Mouse (Mus musculus): ENCODE data around the gene Prrc2a. TPM values are rescaled to one million over a fixed set of nuclear protein-coding genes. Genes with fewer than 3 reads are reported as not detected.

Prrc2a gene
- polyA plus RNA-seq, 1 experiment from 2014 or later: 238 TPM

DNA sequence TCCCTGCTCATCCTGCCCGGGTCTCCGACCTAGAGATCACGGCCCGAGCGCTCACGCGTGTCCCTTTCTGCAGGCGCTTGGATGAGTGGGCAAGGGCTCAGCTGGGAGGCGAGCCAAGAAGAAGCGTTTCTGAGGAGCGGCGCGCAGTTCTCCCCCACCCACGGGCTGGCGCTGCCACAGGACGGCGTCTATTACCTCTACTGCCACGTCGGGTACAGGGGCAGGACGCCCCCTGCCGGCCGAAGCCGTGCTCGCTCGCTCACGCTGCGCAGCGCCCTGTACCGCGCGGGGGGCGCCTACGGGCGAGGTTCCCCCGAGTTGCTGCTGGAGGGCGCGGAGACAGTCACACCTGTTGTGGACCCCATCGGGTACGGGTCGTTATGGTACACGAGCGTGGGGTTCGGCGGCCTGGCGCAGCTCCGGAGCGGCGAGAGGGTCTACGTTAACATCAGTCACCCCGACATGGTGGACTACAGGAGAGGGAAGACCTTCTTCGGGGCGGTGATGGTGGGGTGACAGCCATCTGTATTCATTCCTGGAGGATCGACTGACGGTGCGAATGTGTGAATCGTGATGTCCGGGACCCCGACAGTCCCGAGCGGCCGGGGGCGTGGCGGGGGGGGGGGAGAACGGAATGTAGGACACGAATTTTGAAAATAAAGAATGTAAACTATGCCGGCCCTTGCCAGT is 31.1 kb upstream of the Prrc2a start:
- H3K9ac ChIP-seq: peak overlapping the region; percentile 7
- peaks cover 33% of the 10 kb centered on the region for H3K27me3 ChIP-seq (ENCODE audit: insufficient read depth, low read length)
- H3K36me3 ChIP-seq (ENCODE audit: insufficient read depth): no peaks in the 10 kb centered on the region
- H3K4me3 ChIP-seq (ENCODE audit: low read depth, low read length): peak overlapping the region; percentile 41
- no peaks in the 10 kb centered on the region; the same call in none of the 2 replicates for H3K4me1 ChIP-seq (ENCODE audit: insufficient read depth)
- WGBS: under 1% methylated on average over 66 of the region's 66 CpGs
- H3K4me2 ChIP-seq: peak overlapping the region; percentile 77
- ATAC-seq (ENCODE audit: insufficient read depth) (peak; percentile 84), DNase-seq (peak; percentile 83)
- no peak overlapping the region for H3K27ac ChIP-seq (ENCODE audit: low read depth)
- TF ChIP-seq CTCF (IDR thresholded peaks at IDR 0.05; ENCODE audit: low read depth): peak; percentile 77
- H3K9me3 ChIP-seq (ENCODE audit: low read depth, low read length): no peaks in the 10 kb centered on the region

DNA sequence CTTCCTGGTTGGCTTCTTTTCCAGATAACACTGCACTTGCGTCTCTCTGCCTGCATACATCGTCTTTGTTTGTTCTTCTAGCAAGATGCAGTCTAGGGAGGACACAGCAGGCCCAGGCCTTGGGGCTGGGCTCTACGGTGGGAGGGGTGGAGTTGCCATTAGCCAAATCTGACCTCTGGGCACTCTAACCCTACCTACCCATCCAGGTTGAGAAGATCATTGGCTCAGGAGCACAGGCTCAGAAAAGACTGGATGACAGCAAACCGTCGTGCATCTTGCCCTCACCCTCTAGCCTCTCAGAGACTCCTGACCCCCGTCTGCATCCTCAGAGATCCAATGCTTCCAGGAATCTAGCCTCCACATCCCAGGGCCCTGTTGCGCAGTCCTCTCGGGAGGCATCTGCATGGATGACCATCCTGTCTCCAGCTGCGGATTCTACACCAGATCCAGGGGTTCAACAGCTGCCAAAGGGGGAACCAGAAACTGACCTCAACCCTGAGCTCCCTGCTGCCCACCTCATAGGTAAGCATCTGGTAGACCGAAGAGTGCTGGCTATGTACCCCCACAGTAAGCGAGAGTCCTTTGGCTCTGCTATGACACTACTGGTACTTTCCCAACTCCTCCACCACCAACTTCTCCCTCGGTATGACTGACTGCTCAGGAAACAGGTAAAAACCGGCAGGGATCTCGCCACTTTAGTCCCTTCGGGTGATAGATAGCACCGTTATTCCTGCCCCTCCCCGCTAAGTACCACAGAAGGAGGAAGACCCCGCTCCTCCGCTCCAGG is 30.3 kb upstream of the Prrc2a start:
- Histone ChIP-seq H3K4me2 (peak overlapping the region; percentile 77), H3K4me1 (ENCODE audit: insufficient read depth) (no peaks in the 10 kb centered on the region; the same call in none of the 2 replicates), H3K27me3 (ENCODE audit: insufficient read depth, low read length) (peaks cover 33% of the 10 kb centered on the region), H3K9ac (peak overlapping the region; percentile 7), H3K4me3 (ENCODE audit: low read depth, low read length) (peak overlapping the region; percentile 41), H3K9me3 (ENCODE audit: low read depth, low read length) (no peaks in the 10 kb centered on the region), H3K27ac (ENCODE audit: low read depth) (no peak overlapping the region), H3K36me3 (ENCODE audit: insufficient read depth) (no peaks in the 10 kb centered on the region)
- TF ChIP-seq CTCF (IDR thresholded peaks at IDR 0.05; ENCODE audit: low read depth): no peak
- 32% methylated on average over 19 of the region's 19 CpGs for WGBS
- ATAC-seq (ENCODE audit: insufficient read depth) (0 out of 2 replicates have a peak, but pooled peaks have one; percentile 16), DNase-seq (no peak)

DNA sequence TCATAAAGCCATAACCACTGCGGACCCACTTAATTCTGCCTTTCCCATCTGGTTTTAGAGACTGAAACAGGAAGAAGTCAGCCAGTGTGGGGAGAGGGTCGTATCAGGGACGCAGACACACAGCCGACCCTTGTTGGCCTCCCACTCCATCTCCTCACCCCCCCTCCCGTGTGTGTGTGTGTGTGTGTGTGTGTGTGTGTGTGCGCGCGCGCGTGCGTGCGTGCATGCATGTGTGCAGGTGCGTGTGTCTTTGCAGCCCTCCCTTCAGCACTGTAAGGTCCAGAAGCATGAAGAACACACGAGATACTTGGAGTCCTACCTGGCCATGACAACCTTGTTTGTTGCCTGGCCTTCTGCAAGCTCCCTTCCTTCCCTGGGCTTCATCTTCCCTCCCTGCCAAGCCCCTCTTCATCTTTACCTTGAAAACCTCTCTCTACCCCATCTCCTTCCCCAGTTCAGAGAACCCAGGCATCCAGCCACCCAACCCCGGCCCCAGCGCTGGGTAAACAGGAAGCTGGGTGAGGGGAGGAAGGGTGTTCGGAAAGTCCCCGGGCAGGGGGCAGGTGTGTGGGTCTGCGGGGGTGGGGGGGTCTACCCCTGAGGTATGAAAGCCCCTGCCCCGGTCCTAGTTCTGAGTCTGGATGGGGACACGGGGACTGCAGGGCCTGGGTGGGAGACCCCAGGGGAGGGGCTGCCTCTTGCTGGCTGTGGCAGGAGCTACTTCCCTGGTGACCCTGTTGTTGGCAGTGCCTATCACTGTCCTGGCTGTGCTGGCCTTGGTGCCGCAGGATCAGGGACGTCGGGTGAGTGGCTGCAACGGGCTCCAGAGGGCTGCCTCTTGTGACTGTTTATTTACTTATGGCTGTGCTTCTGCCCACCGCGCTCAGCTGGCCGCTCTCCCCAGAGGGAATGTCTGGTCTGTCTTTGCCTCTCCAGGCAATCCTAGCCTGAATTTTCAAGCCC is 29.5 kb upstream of the Prrc2a start, which contains the start of gene Ltb:
Ltb (plus strand) TSS at position 559 of the 963 bp plus-strand sequence.
- Histone ChIP-seq H3K9ac (no peak within 1 kb of the TSS), H3K4me1 (ENCODE audit: insufficient read depth) (no peaks in the 10 kb centered on the region; the same call in none of the 2 replicates), H3K27ac (ENCODE audit: low read depth) (no peak within 1 kb of the TSS), H3K4me3 (ENCODE audit: low read depth, low read length) (peak within 1 kb of the TSS; percentile 41; the same call in 1 of the 2 replicates), H3K4me2 (peak within 1 kb of the TSS; percentile 77; the same call in 1 of the 2 replicates), H3K36me3 (ENCODE audit: insufficient read depth) (no peaks in the 10 kb centered on the region), H3K27me3 (ENCODE audit: insufficient read depth, low read length) (peaks cover 33% of the 10 kb centered on the region), H3K9me3 (ENCODE audit: low read depth, low read length) (no peaks in the 10 kb centered on the region)
- DNase-seq (no peak), ATAC-seq (ENCODE audit: insufficient read depth) (no peak)
- WGBS: 41% methylated on average over 28 of the region's 28 CpGs
- no peak for TF ChIP-seq CTCF (IDR thresholded peaks at IDR 0.05; ENCODE audit: low read depth)

DNA sequence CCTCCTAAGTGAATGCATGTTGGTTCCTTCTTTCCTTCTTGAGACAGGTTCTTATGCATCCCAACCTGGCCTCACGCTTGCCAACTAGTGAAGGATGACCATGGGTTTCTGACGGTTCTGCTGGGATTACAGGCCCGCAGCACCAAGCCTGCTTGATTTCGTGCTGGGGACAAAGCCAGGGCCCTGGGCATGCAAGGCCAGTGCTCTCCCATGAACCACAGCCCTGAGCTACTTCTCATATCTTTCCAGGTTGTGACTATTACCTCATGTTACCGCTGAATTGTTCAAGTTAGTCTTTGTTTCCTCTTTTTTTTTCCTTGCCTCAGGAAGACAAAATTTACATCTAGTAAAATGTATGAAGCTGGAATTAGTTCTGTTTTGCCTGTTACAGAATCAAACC is 28.2 kb upstream of the Prrc2a start:
- H3K27ac ChIP-seq (ENCODE audit: low read depth): no peak overlapping the region
- no peak for TF ChIP-seq CTCF (IDR thresholded peaks at IDR 0.05; ENCODE audit: low read depth)
- H3K4me1 ChIP-seq (ENCODE audit: insufficient read depth): no peaks in the 10 kb centered on the region; the same call in none of the 2 replicates
- 82% methylated on average over 5 of the region's 5 CpGs for WGBS
- H3K36me3 ChIP-seq (ENCODE audit: insufficient read depth): no peaks in the 10 kb centered on the region
- no peaks in the 10 kb centered on the region for H3K9me3 ChIP-seq (ENCODE audit: low read depth, low read length)
- no peak overlapping the region for H3K4me3 ChIP-seq (ENCODE audit: low read depth, low read length)
- no peak overlapping the region for H3K9ac ChIP-seq
- ATAC-seq (ENCODE audit: insufficient read depth): no peak
- H3K4me2 ChIP-seq: no peak overlapping the region
- peaks cover 30% of the 10 kb centered on the region for H3K27me3 ChIP-seq (ENCODE audit: insufficient read depth, low read length)
- DNase-seq: no peak

DNA sequence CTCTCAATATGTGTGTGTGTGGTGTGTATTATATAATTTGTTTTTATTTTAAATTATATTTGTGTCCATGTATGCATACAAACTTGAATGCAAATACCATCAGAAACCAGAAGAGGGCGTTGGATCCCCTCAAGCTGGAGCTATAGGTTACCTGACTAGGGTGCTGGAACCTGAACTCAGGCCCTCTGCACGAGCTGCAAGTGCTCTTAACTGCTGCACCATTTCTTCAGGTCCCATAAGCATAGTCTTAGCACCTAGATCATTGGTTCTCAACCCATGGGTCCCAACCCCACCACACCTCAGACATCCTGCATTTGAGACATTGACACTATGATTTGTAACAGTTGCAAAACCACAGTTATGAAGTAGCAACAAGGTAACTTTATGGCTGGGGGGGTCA is 27.0 kb upstream of the Prrc2a start:
- Histone ChIP-seq H3K27me3 (ENCODE audit: insufficient read depth, low read length) (peaks cover 24% of the 10 kb centered on the region), H3K4me2 (no peak overlapping the region), H3K36me3 (ENCODE audit: insufficient read depth) (no peaks in the 10 kb centered on the region), H3K4me3 (ENCODE audit: low read depth, low read length) (no peak overlapping the region), H3K9ac (no peak overlapping the region), H3K9me3 (ENCODE audit: low read depth, low read length) (no peaks in the 10 kb centered on the region), H3K27ac (ENCODE audit: low read depth) (no peak overlapping the region), H3K4me1 (ENCODE audit: insufficient read depth) (no peaks in the 10 kb centered on the region; the same call in none of the 2 replicates)
- DNase-seq (no peak), ATAC-seq (ENCODE audit: insufficient read depth) (no peak)
- WGBS: 50% methylated on average over 2 of the region's 2 CpGs
- TF ChIP-seq CTCF (IDR thresholded peaks at IDR 0.05; ENCODE audit: low read depth): peak; percentile 23; the same call in 1 of the 2 replicates

DNA sequence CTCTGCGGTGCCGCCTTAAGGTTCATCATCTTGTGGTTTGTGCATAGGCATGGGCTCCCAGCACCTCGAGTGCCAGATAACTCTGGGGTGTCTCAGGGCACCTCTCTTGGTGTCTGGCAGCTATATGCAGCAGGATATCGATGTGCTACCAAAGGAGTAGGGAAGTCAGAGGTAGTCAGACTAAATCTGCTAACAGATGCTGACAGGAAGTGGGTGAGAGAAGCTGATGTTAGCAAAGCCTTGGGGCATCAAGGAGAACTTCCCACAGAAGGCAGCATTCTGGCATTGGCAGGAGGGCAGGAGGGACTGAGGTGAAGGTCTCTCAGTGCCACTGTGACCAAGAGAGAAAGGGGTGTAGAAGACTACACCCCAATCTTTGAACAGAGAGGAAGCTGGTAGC is 25.4 kb upstream of the Prrc2a start:
- Histone ChIP-seq H3K9me3 (ENCODE audit: low read depth, low read length) (no peaks in the 10 kb centered on the region), H3K27ac (ENCODE audit: low read depth) (no peak overlapping the region), H3K4me1 (ENCODE audit: insufficient read depth) (peaks cover 3% of the 10 kb centered on the region; the same call in 1 of the 2 replicates), H3K9ac (no peak overlapping the region), H3K36me3 (ENCODE audit: insufficient read depth) (no peaks in the 10 kb centered on the region), H3K4me3 (ENCODE audit: low read depth, low read length) (no peak overlapping the region), H3K4me2 (no peak overlapping the region), H3K27me3 (ENCODE audit: insufficient read depth, low read length) (peaks cover 8% of the 10 kb centered on the region)
- DNase-seq (no peak), ATAC-seq (ENCODE audit: insufficient read depth) (no peak)
- WGBS: 62% methylated on average over 4 of the region's 4 CpGs
- TF ChIP-seq CTCF (IDR thresholded peaks at IDR 0.05; ENCODE audit: low read depth): no peak
